ENCODE assay signal across 12 mouse cellular contexts in the genomic region with DNA sequence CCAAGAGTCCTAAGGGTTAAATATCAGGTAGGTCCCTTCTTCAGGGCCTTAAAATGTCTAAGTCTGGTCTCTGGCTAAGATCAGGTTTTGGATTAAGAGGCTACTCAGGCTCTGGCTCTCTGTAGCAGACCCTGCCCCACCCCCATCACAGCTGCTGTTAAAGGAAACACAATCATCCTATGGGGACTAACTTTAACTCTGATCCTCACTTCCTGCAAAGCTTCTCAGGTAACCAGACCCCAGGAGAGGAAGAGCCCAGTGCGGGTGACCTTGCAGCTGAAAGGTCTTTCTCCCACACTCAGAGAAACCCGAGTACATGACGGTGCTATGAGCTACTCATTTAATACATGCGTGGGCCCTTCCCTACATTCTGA. TPM values are rescaled to one million over a fixed set of nuclear protein-coding genes. Genes with fewer than 3 reads are reported as not detected.
DNase-seq lines count a peak whose midpoint lies in the region; ATAC-seq lines count a peak whose summit lies in the region.
"Had no signal": no experiment of that assay in that cellular context is flagged by ENCODE, and none has a peak within 500 bp of the region (broad histone marks: within the 10 kb centered on the region; RNA-seq: fewer than 3 reads in every experiment).

No protein-coding gene starts in this region.

- H3K27ac ChIP-seq in hindbrain, embryonic 11.5 days (ENCODE audit: low read depth, low read length): no peak overlapping the region
- no peak overlapping the region for H3K27ac ChIP-seq in hindbrain, embryonic 13.5 days
- H3K27ac ChIP-seq in neural tube, embryonic 11.5 days (ENCODE audit: low read depth, low read length): no peak overlapping the region
- H3K27ac ChIP-seq in embryonic facial prominence, embryonic 14.5 days (replicated peaks; ENCODE audit: low read depth, low read length): peak overlapping the region; percentile 25
- H3K27ac ChIP-seq: heart, embryonic 15.5 days; neural tube, embryonic 12.5 days had no signal

- ATAC-seq in hindbrain, embryonic 11.5 days (ENCODE audit: low FRiP score): peak; percentile 31; the same call in 1 of the 2 replicates
- ATAC-seq in hindbrain, embryonic 13.5 days (ENCODE audit: low FRiP score): no peak
- ATAC-seq in neural tube, embryonic 11.5 days (ENCODE audit: insufficient read depth, low FRiP score, low TSS enrichment): no peak
- ATAC-seq in embryonic facial prominence, embryonic 14.5 days (ENCODE audit: low read depth): peak; percentile 88
- no peak for ATAC-seq in CD4-positive, CD25-positive, alpha-beta regulatory T cell, adult 4 months

- H3K4me1 ChIP-seq in hindbrain, embryonic 11.5 days (replicated peaks; ENCODE audit: control insufficient read depth, insufficient read depth, low read length): no peaks in the 10 kb centered on the region
- peaks cover 6% of the 10 kb centered on the region; the same call in 1 of the 2 replicates for H3K4me1 ChIP-seq in hindbrain, embryonic 13.5 days (replicated peaks)
- H3K4me1 ChIP-seq in neural tube, embryonic 11.5 days (ENCODE audit: control insufficient read depth, insufficient read depth, low read length): no peaks in the 10 kb centered on the region
- H3K4me1 ChIP-seq in embryonic facial prominence, embryonic 14.5 days (ENCODE audit: control insufficient read depth, insufficient read depth, low read length): peaks cover 28% of the 10 kb centered on the region

- no peaks in the 10 kb centered on the region for H3K27me3 ChIP-seq in hindbrain, embryonic 11.5 days (ENCODE audit: control insufficient read depth, insufficient read depth, low read length)
- no peaks in the 10 kb centered on the region for H3K27me3 ChIP-seq in hindbrain, embryonic 13.5 days
- no peaks in the 10 kb centered on the region for H3K27me3 ChIP-seq in neural tube, embryonic 11.5 days (ENCODE audit: control insufficient read depth, insufficient read depth, low read length)
- no peaks in the 10 kb centered on the region for H3K27me3 ChIP-seq in embryonic facial prominence, embryonic 14.5 days (replicated peaks; ENCODE audit: control insufficient read depth, insufficient read depth, low read length)
- H3K27me3 ChIP-seq: heart, embryonic 15.5 days; neural tube, embryonic 12.5 days had no signal

- H3K4me2 ChIP-seq in hindbrain, embryonic 11.5 days (replicated peaks; ENCODE audit: low read depth, low read length): no peak overlapping the region
- no peak overlapping the region for H3K4me2 ChIP-seq in hindbrain, embryonic 13.5 days
- no peak overlapping the region for H3K4me2 ChIP-seq in neural tube, embryonic 11.5 days (ENCODE audit: low read depth)
- H3K4me2 ChIP-seq in embryonic facial prominence, embryonic 14.5 days (ENCODE audit: low read depth, low read length): no peak overlapping the region
- H3K4me2 ChIP-seq: heart, embryonic 15.5 days; neural tube, embryonic 12.5 days had no signal

- 41% methylated on average over 4 of the region's 4 CpGs for WGBS in hindbrain, embryonic 11.5 days
- 49% methylated on average over 4 of the region's 4 CpGs for WGBS in hindbrain, embryonic 13.5 days
- 41% methylated on average over 4 of the region's 4 CpGs for WGBS in neural tube, embryonic 11.5 days
- WGBS in embryonic facial prominence, embryonic 14.5 days: 8% methylated on average over 4 of the region's 4 CpGs

- H3K9ac ChIP-seq in hindbrain, embryonic 11.5 days (ENCODE audit: low read depth, low read length): no peak overlapping the region
- H3K9ac ChIP-seq in hindbrain, embryonic 13.5 days: no peak overlapping the region
- no peak overlapping the region for H3K9ac ChIP-seq in neural tube, embryonic 11.5 days (ENCODE audit: low read length)
- H3K9ac ChIP-seq in embryonic facial prominence, embryonic 14.5 days (ENCODE audit: low read depth, low read length): no peak overlapping the region
- H3K9ac ChIP-seq: heart, embryonic 15.5 days; neural tube, embryonic 12.5 days had no signal

- no peaks in the 10 kb centered on the region for H3K36me3 ChIP-seq in hindbrain, embryonic 11.5 days (ENCODE audit: control insufficient read depth, insufficient read depth, low read length)
- H3K36me3 ChIP-seq in hindbrain, embryonic 13.5 days: no peaks in the 10 kb centered on the region
- no peaks in the 10 kb centered on the region for H3K36me3 ChIP-seq in neural tube, embryonic 11.5 days (ENCODE audit: control insufficient read depth, insufficient read depth, low read length)
- no peaks in the 10 kb centered on the region for H3K36me3 ChIP-seq in embryonic facial prominence, embryonic 14.5 days (ENCODE audit: control insufficient read depth, insufficient read depth, low read length)
- H3K36me3 ChIP-seq: heart, embryonic 15.5 days; neural tube, embryonic 12.5 days had no signal

- H3K4me3 ChIP-seq in hindbrain, embryonic 11.5 days (ENCODE audit: low read depth, low read length): no peak overlapping the region
- H3K4me3 ChIP-seq in hindbrain, embryonic 13.5 days: no peak overlapping the region
- H3K4me3 ChIP-seq in neural tube, embryonic 11.5 days (ENCODE audit: low read depth, low read length): no peak overlapping the region
- no peak overlapping the region for H3K4me3 ChIP-seq in embryonic facial prominence, embryonic 14.5 days (ENCODE audit: low read depth, low read length)
- H3K4me3 ChIP-seq: heart, embryonic 15.5 days; neural tube, embryonic 12.5 days had no signal

- peak; percentile 37 for DNase-seq in hindbrain, embryonic 11.5 days (ENCODE audit: low spot score)
- DNase-seq in neural tube, embryonic 11.5 days (ENCODE audit: low spot score): peak; percentile 40
- no peak for DNase-seq in neural tube, embryonic 10.5 days (ENCODE audit: extremely low spot score, low spot score)
- DNase-seq in embryonic facial prominence, embryonic 14.5 days (ENCODE audit: low spot score): peak; percentile 86
- no peak for DNase-seq in right cerebral cortex, postnatal 4 days
- DNase-seq: cerebellum, adult 9-10 months; lung, adult 18-20 months had no signal

- no peaks in the 10 kb centered on the region for H3K9me3 ChIP-seq in hindbrain, embryonic 11.5 days (ENCODE audit: control insufficient read depth, low read length)
- no peaks in the 10 kb centered on the region for H3K9me3 ChIP-seq in hindbrain, embryonic 13.5 days
- no peaks in the 10 kb centered on the region for H3K9me3 ChIP-seq in neural tube, embryonic 11.5 days (ENCODE audit: control insufficient read depth, low read length)
- H3K9me3 ChIP-seq in embryonic facial prominence, embryonic 14.5 days (ENCODE audit: control insufficient read depth, low read length): no peaks in the 10 kb centered on the region
- H3K9me3 ChIP-seq: heart, embryonic 15.5 days; neural tube, embryonic 12.5 days had no signal

RNA-seq across cellular contexts. Expression of a gene that starts 17.4 kb away (rescaled TPM):
- polyA plus RNA-seq in hindbrain, embryonic 11.5 days (2014; fragmentation: Nextera tagmentation; extraction: Ambion mirVana): not detected in 2 replicates
- not detected in 2 replicates for polyA plus RNA-seq in hindbrain, embryonic 13.5 days (2015; fragmentation: Nextera tagmentation; extraction: Ambion mirVana)
- polyA plus RNA-seq in neural tube, embryonic 11.5 days (2014; fragmentation: Nextera tagmentation; extraction: Ambion mirVana): not detected in 2 replicates
- 1.2 and 1.7 TPM in 2 replicates for polyA plus RNA-seq in embryonic facial prominence, embryonic 14.5 days (2014; fragmentation: Nextera tagmentation; extraction: Ambion mirVana)
- not detected for polyA plus RNA-seq in CD4-positive, CD25-positive, alpha-beta regulatory T cell, adult 4 months (2017; shearing (Covaris generic))
- polyA plus RNA-seq: C2C12; neural tube, embryonic 12.5 days had no signal

RNA-seq across cellular contexts. Expression of a gene that starts 25.5 kb away (rescaled TPM):
- 19.1 and 22.2 TPM in 2 replicates for polyA plus RNA-seq in hindbrain, embryonic 11.5 days (2014; fragmentation: Nextera tagmentation; extraction: Ambion mirVana)
- 12.3 and 12.9 TPM in 2 replicates for polyA plus RNA-seq in hindbrain, embryonic 13.5 days (2015; fragmentation: Nextera tagmentation; extraction: Ambion mirVana)
- 16.6 and 20.5 TPM in 2 replicates for polyA plus RNA-seq in neural tube, embryonic 11.5 days (2014; fragmentation: Nextera tagmentation; extraction: Ambion mirVana)
- 24.2 and 25.8 TPM in 2 replicates for polyA plus RNA-seq in embryonic facial prominence, embryonic 14.5 days (2014; fragmentation: Nextera tagmentation; extraction: Ambion mirVana)
- 10 to 100 TPM in 1 of 2 experiments, 1 to 10 TPM in 1; 9.2 to 10.3 TPM for polyA plus RNA-seq in CD4-positive, CD25-positive, alpha-beta regulatory T cell, adult 4 months (2017; shearing (Covaris generic))

RNA-seq across cellular contexts. Expression of a gene that starts 32.6 kb away (rescaled TPM):
- polyA plus RNA-seq in hindbrain, embryonic 11.5 days (2014; fragmentation: Nextera tagmentation; extraction: Ambion mirVana): 0.34 TPM in 1 of 2 replicates, not detected in the other
- polyA plus RNA-seq in hindbrain, embryonic 13.5 days (2015; fragmentation: Nextera tagmentation; extraction: Ambion mirVana): 0.10 TPM in 1 of 2 replicates, not detected in the other
- 0.18 TPM in 1 of 2 replicates, not detected in the other for polyA plus RNA-seq in neural tube, embryonic 11.5 days (2014; fragmentation: Nextera tagmentation; extraction: Ambion mirVana)
- polyA plus RNA-seq in embryonic facial prominence, embryonic 14.5 days (2014; fragmentation: Nextera tagmentation; extraction: Ambion mirVana): 0.70 TPM in 1 of 2 replicates, not detected in the other
- not detected for polyA plus RNA-seq in CD4-positive, CD25-positive, alpha-beta regulatory T cell, adult 4 months (2017; shearing (Covaris generic))
- polyA plus RNA-seq: C2C12; neural tube, embryonic 12.5 days had no signal

RNA-seq across cellular contexts. Expression of a gene that starts 46.0 kb away (rescaled TPM):
- 0.08 TPM in 1 of 2 replicates, not detected in the other for polyA plus RNA-seq in hindbrain, embryonic 11.5 days (2014; fragmentation: Nextera tagmentation; extraction: Ambion mirVana)
- 0.05 TPM in 1 of 2 replicates, not detected in the other for polyA plus RNA-seq in hindbrain, embryonic 13.5 days (2015; fragmentation: Nextera tagmentation; extraction: Ambion mirVana)
- polyA plus RNA-seq in neural tube, embryonic 11.5 days (2014; fragmentation: Nextera tagmentation; extraction: Ambion mirVana): not detected in 2 replicates
- polyA plus RNA-seq in embryonic facial prominence, embryonic 14.5 days (2014; fragmentation: Nextera tagmentation; extraction: Ambion mirVana): 0.07 TPM in 1 of 2 replicates, not detected in the other
- polyA plus RNA-seq in CD4-positive, CD25-positive, alpha-beta regulatory T cell, adult 4 months (2017; shearing (Covaris generic)): not detected
- polyA plus RNA-seq: C2C12; heart, embryonic 15.5 days had no signal

Comparison
In these comparisons a context has a peak if more than half of its experiments do, and no peak if none do; other contexts are left out.
1. ATAC-seq: peak in hindbrain, embryonic 11.5 days (single experiment) and embryonic facial prominence, embryonic 14.5 days (single experiment); none in hindbrain, embryonic 13.5 days (single experiment), neural tube, embryonic 11.5 days (single experiment) and CD4-positive, CD25-positive, alpha-beta regulatory T cell, adult 4 months (single experiment).
2. DNase-seq: peak in hindbrain, embryonic 11.5 days (single experiment), neural tube, embryonic 11.5 days (single experiment) and embryonic facial prominence, embryonic 14.5 days (single experiment); none in neural tube, embryonic 10.5 days (single experiment) and right cerebral cortex, postnatal 4 days (single experiment).